Mouse (Mus musculus) stomach, postnatal 0 days (tissue): Measurements from ENCODE around the gene Zfp978.

ENCODE experiments used
- CTCF ChIP-seq: IDR thresholded peaks from 2 replicates; pipeline ENCODE4 v1.5.1; 2016; ENCODE audit warnings: antibody characterized with exemption, low read depth, mild to moderate bottlenecking, moderate library complexity
- EP300 ChIP-seq: optimal IDR thresholded peaks from 2 replicates; pipeline ENCODE3; 2016; ENCODE audit warnings: antibody characterized with exemption

GRCm38 (mm10) chr4:147338032-147338610, 23.0 kb upstream of the Zfp978 start:
- TF ChIP-seq CTCF = no peak
- no peak for TF ChIP-seq EP300
